Mouse (Mus musculus): ENCODE results near the gene Hey2. TPM values are rescaled to one million over a fixed set of nuclear protein-coding genes. Genes with fewer than 3 reads are reported as not detected.

The Hey2 gene
- polyA plus RNA-seq (2012; rRNA removed; ENCODE audit: low replicate concordance), result 3.3 and 8.2 TPM in 2 replicates

GRCm38 (mm10) chr10:30842643-30843437 lies at the start of gene Hey2:
Hey2 (minus strand) TSS chr10:30842801.

GRCm38 (mm10) chr10:30802681-30803586 lies 39.7 kb downstream of the Hey2 start, which contains the start of gene Ncoa7:
Ncoa7 (minus strand) TSS chr10:30803326.

Other genes starting within 250 kb of the Hey2 start
- gene Trmt11, start 242.1 kb downstream of the Hey2 start, polyA plus RNA-seq (2012; rRNA removed; ENCODE audit: low replicate concordance), result 1.1 and 1.2 TPM in 2 replicates
- gene Hint3, start 213.2 kb downstream of the Hey2 start, polyA plus RNA-seq (2012; rRNA removed; ENCODE audit: low replicate concordance), result 14.6 and 20.2 TPM in 2 replicates
- 4.1 and 8.5 TPM in 2 replicates for gene Ncoa7, start 39.5 kb downstream of the Hey2 start, polyA plus RNA-seq (2012; rRNA removed; ENCODE audit: low replicate concordance)